Mouse (Mus musculus) MEL (cell line): ENCODE results near the gene Tspan3. TPM values are rescaled to one million over a fixed set of nuclear protein-coding genes. Genes with fewer than 3 reads are reported as not detected.

ENCODE experiments used
- DNase-seq: peaks from one replicate; pipeline ENCODE4 v3.0.0; 2011; ENCODE audit warnings: low read depth, low spot score
- H3K27ac ChIP-seq: 2 replicates; pipeline ENCODE4 v1.5.1; 2012; ENCODE audit warnings: low read depth, mild to moderate bottlenecking, control low read depth, low read length, moderate library complexity; ENCODE audit not compliant: control insufficient read depth
- H3K27me3 ChIP-seq, 2 experiments: fragments of 150-350 bp in 1 of 2; sonication (generic) in 1 of 2; 2 replicates each; pipeline ENCODE4 v1.6.1; 2012; ENCODE audit warnings: low read length in 2 of 2, mild to moderate bottlenecking in 2 of 2, improper control_type of control experiment in 1 of 2, moderate library complexity in 1 of 2; ENCODE audit not compliant: insufficient read depth in 2 of 2, control insufficient read depth in 1 of 2
- H3K36me3 ChIP-seq, 2 experiments: 2 replicates each; pipeline ENCODE4 v1.6.1; 2012 to 2014; ENCODE audit warnings: low read length in 2 of 2, improper control_type of control experiment in 1 of 2, inconsistent platforms in 1 of 2, mild to moderate bottlenecking in 1 of 2; ENCODE audit not compliant: insufficient read depth in 2 of 2, control insufficient read depth in 1 of 2
- H3K4me1 ChIP-seq, 2 experiments: fragments of 150-350 bp in 1 of 2; sonication (generic) in 1 of 2; 2 replicates each; pipeline ENCODE4 v1.6.1; 2012; ENCODE audit warnings: low read length in 2 of 2, improper control_type of control experiment in 1 of 2, mild to moderate bottlenecking in 1 of 2; ENCODE audit not compliant: insufficient read depth in 2 of 2, control insufficient read depth in 1 of 2
- H3K4me3 ChIP-seq, 2 experiments: fragments of 150-350 bp in 1 of 2; sonication (generic) in 1 of 2; 2 replicates each; pipeline ENCODE4 v1.5.1; 2012; ENCODE audit warnings: low read depth in 2 of 2, low read length in 2 of 2, mild to moderate bottlenecking in 2 of 2, moderate library complexity in 2 of 2, control low read depth in 1 of 2, improper control_type of control experiment in 1 of 2; ENCODE audit not compliant: control insufficient read depth in 1 of 2, insufficient read depth in 1 of 2
- H3K79me2 ChIP-seq: 2 replicates; pipeline ENCODE4 v1.6.1; 2012; ENCODE audit warnings: mild to moderate bottlenecking, low read length, moderate library complexity; ENCODE audit not compliant: control insufficient read depth, poor library complexity, insufficient read depth
- H3K9ac ChIP-seq: 2 replicates; pipeline ENCODE4 v1.6.1; 2012; ENCODE audit warnings: low read depth, mild to moderate bottlenecking, control low read depth, low read length, moderate library complexity; ENCODE audit not compliant: control insufficient read depth, poor library complexity, severe bottlenecking
- H3K9me3 ChIP-seq: fragments of 150-350 bp; sonication (generic); replicated peaks from 2 replicates; pipeline ENCODE4 v1.6.1; 2012; ENCODE audit warnings: mild to moderate bottlenecking, low read length, improper control_type of control experiment, moderate library complexity; ENCODE audit not compliant: insufficient read depth
- CHD1 ChIP-seq: IDR thresholded peaks from 2 replicates; pipeline ENCODE4 v1.6.1; 2012; ENCODE audit warnings: low read depth, mild to moderate bottlenecking, inconsistent platforms, low read length, improper control_type of control experiment
- CHD2 ChIP-seq: IDR thresholded peaks from 2 replicates; pipeline ENCODE4 v1.6.1; 2011; ENCODE audit warnings: low read length, improper control_type of control experiment
- ELF1 ChIP-seq: IDR thresholded peaks from 2 replicates; pipeline ENCODE4 v1.6.1; 2014; ENCODE audit warnings: low read depth, mild to moderate bottlenecking, inconsistent platforms, low read length, improper control_type of control experiment, moderate library complexity
- ETS1 ChIP-seq: IDR thresholded peaks from 2 replicates; pipeline ENCODE4 v1.6.1; 2012; ENCODE audit warnings: low read depth, mild to moderate bottlenecking, inconsistent platforms, low read length, improper control_type of control experiment, moderate library complexity
- GATA1 ChIP-seq: IDR thresholded peaks from 2 replicates; pipeline ENCODE4 v1.6.1; 2011; ENCODE audit warnings: low read depth, low read length, improper control_type of control experiment
- JUND ChIP-seq: IDR thresholded peaks from 2 replicates; pipeline ENCODE4 v1.6.1; 2011; ENCODE audit warnings: low read depth, mild to moderate bottlenecking, improper control_type of control experiment, low read length
- KAT2A ChIP-seq: conservative IDR thresholded peaks from 2 replicates; pipeline ENCODE4 v1.6.1; 2012; ENCODE audit warnings: low read depth, low read length, improper control_type of control experiment, inconsistent platforms
- MAFK ChIP-seq: IDR thresholded peaks from 2 replicates; pipeline ENCODE4 v1.6.1; 2011; ENCODE audit warnings: low read depth, mild to moderate bottlenecking, low read length, improper control_type of control experiment, borderline replicate concordance
- MEF2A ChIP-seq: IDR thresholded peaks from 2 replicates; pipeline ENCODE4 v1.6.1; 2014; ENCODE audit warnings: low read depth, mild to moderate bottlenecking, inconsistent platforms, low read length, improper control_type of control experiment; ENCODE audit not compliant: poor library complexity, insufficient replicate concordance, severe bottlenecking; ENCODE audit errors: extremely low read depth
- MXI1 ChIP-seq: IDR thresholded peaks from 2 replicates; pipeline ENCODE4 v1.6.1; 2011; ENCODE audit warnings: mild to moderate bottlenecking, low read depth, low read length, improper control_type of control experiment
- MYB ChIP-seq: IDR thresholded peaks from 2 replicates; pipeline ENCODE4 v1.6.1; 2011; ENCODE audit warnings: mild to moderate bottlenecking, low read depth, low read length, improper control_type of control experiment
- MYC ChIP-seq: IDR thresholded peaks from 2 replicates; pipeline ENCODE4 v1.6.1; 2011; ENCODE audit warnings: low read depth, mild to moderate bottlenecking, low read length, improper control_type of control experiment, moderate library complexity
- NELFE ChIP-seq: IDR thresholded peaks from 2 replicates; pipeline ENCODE4 v1.6.1; 2011; ENCODE audit warnings: low read depth, low read length, improper control_type of control experiment
- NRF1 ChIP-seq: IDR thresholded peaks from 2 replicates; pipeline ENCODE4 v1.6.1; 2014; ENCODE audit warnings: low read depth, mild to moderate bottlenecking, inconsistent platforms, low read length, improper control_type of control experiment, moderate library complexity; ENCODE audit not compliant: poor library complexity, insufficient read depth, severe bottlenecking
- POLR2AphosphoS5 ChIP-seq: IDR thresholded peaks from 2 replicates; pipeline ENCODE4 v1.6.1; 2012; ENCODE audit warnings: low read depth, borderline replicate concordance, mild to moderate bottlenecking, inconsistent platforms, low read length, moderate library complexity, mixed read lengths
- RCOR1 ChIP-seq: IDR thresholded peaks from 2 replicates; pipeline ENCODE4 v1.6.1; 2012; ENCODE audit warnings: low read depth, mild to moderate bottlenecking, inconsistent platforms, low read length, improper control_type of control experiment
- SIN3A ChIP-seq: IDR thresholded peaks from 2 replicates; pipeline ENCODE4 v1.6.1; 2012; ENCODE audit warnings: low read length, improper control_type of control experiment, inconsistent platforms
- SMC3 ChIP-seq: IDR thresholded peaks from 2 replicates; pipeline ENCODE4 v1.6.1; 2011; ENCODE audit warnings: low read depth, low read length, improper control_type of control experiment
- TAL1 ChIP-seq: IDR thresholded peaks from 2 replicates; pipeline ENCODE4 v1.6.1; 2012; ENCODE audit warnings: mild to moderate bottlenecking, inconsistent platforms, low read length, moderate library complexity, mixed read lengths
- TBP ChIP-seq: IDR thresholded peaks from 2 replicates; pipeline ENCODE4 v1.8.0; 2011; ENCODE audit warnings: low read depth, low read length, improper control_type of control experiment
- TCF12 ChIP-seq: IDR thresholded peaks from 2 replicates; pipeline ENCODE4 v1.6.1; 2014; ENCODE audit warnings: low read depth, mild to moderate bottlenecking, inconsistent platforms, low read length, improper control_type of control experiment, moderate library complexity
- UBTF ChIP-seq: IDR thresholded peaks from 2 replicates; pipeline ENCODE4 v1.6.1; 2012; ENCODE audit warnings: low read depth, mild to moderate bottlenecking, inconsistent platforms, low read length, improper control_type of control experiment, moderate library complexity, borderline replicate concordance; ENCODE audit not compliant: insufficient read depth
- USF2 ChIP-seq, 2 experiments: IDR thresholded peaks; 2 replicates each; pipeline ENCODE4 v1.6.1; 2011 to 2012; ENCODE audit warnings: improper control_type of control experiment in 2 of 2, low read length in 2 of 2, borderline replicate concordance in 1 of 2, inconsistent platforms in 1 of 2, low read depth in 1 of 2, mild to moderate bottlenecking in 1 of 2; ENCODE audit not compliant: insufficient read depth in 1 of 2
- ZKSCAN1 ChIP-seq: IDR thresholded peaks from 2 replicates; pipeline ENCODE4 v1.6.1; 2012; ENCODE audit warnings: low read depth, mild to moderate bottlenecking, inconsistent platforms, low read length, improper control_type of control experiment, moderate library complexity
- ZNF384 ChIP-seq: IDR thresholded peaks from 2 replicates; pipeline ENCODE4 v1.6.1; 2012; ENCODE audit warnings: low read depth, mild to moderate bottlenecking, inconsistent platforms, low read length, improper control_type of control experiment
- polyA plus RNA-seq, 2 experiments: library from polyadenylated mRNA; stranded (reverse) in 1 of 2; unstranded in 1 of 2; fragments of >175 nt in 1 of 2; fragments of >200 nt in 1 of 2; gene quantifications; 2 replicates each; pipeline versions ENCODE4 v1.2.1 to v1.2.4; 2012; ENCODE audit warnings: low replicate concordance in 2 of 2, low read depth in 1 of 2; ENCODE audit not compliant: insufficient read length in 2 of 2, insufficient read depth in 1 of 2, missing spikeins in 1 of 2
- total RNA-seq: library from RNA; depleted of rRNA; stranded (reverse); fragments of 300-350 nt; gene quantifications from 2 replicates; pipeline ENCODE4 v1.2.3, GENCODE M21; 2012

Gene Tspan3
- total and polyA plus RNA-seq, 3 experiments = 49.5 to 87.3 (median 62.6) TPM

GRCm38 (mm10) chr9:56124561-56124960, 40.7 kb downstream of the Tspan3 start:
- Histone ChIP-seq H3K79me2 (no peaks in the 10 kb centered on the region), H3K9ac (no peak overlapping the region), H3K4me1 (peaks cover 0 to 5% of the 10 kb centered on the region in 2 experiments; a peak in 2 of 4 replicates), H3K36me3 (no peaks in the 10 kb centered on the region), H3K4me3 (no peak overlapping the region), H3K27ac (no peak overlapping the region), H3K27me3 (no peaks in the 10 kb centered on the region), H3K9me3 (no peaks in the 10 kb centered on the region)
- no peak for TF ChIP-seq CHD1
- no peak for TF ChIP-seq SIN3A
- no peak for TF ChIP-seq SMC3
- TF ChIP-seq USF2 (IDR thresholded peaks at IDR 0.05; ENCODE audit: borderline replicate concordance in 1 of 2, insufficient read depth in 1 of 2, low read depth in 1 of 2, low read length in 2 of 2) = no peak
- no peak for TF ChIP-seq UBTF
- TF ChIP-seq TCF12 = no peak
- no peak for TF ChIP-seq RCOR1
- TF ChIP-seq CHD2 = no peak
- TF ChIP-seq ZKSCAN1 = no peak
- TF ChIP-seq MXI1 = no peak
- no peak for DNase-seq

- Histone ChIP-seq H3K9ac (no peak overlapping the region), H3K4me1 (peaks cover 0 to 5% of the 10 kb centered on the region in 2 experiments; a peak in 2 of 4 replicates), H3K4me3 (no peak overlapping the region), H3K79me2 (no peaks in the 10 kb centered on the region), H3K9me3 (no peaks in the 10 kb centered on the region), H3K36me3 (no peaks in the 10 kb centered on the region), H3K27ac (no peak overlapping the region), H3K27me3 (no peaks in the 10 kb centered on the region)
- no peak for DNase-seq
- TF ChIP-seq TAL1 (no peak), USF2 (IDR thresholded peaks at IDR 0.05; ENCODE audit: borderline replicate concordance in 1 of 2, insufficient read depth in 1 of 2, low read depth in 1 of 2, low read length in 2 of 2) (no peak), MYC (no peak), JUND (no peak), SMC3 (no peak), ELF1 (no peak), MYB (no peak), POLR2AphosphoS5 (no peak), NRF1 (no peak), MXI1 (no peak), ETS1 (no peak), ZKSCAN1 (no peak), ZNF384 (no peak), TBP (no peak), MAFK (no peak), CHD2 (no peak), MEF2A (no peak), NELFE (no peak), KAT2A (no peak), GATA1 (no peak)
Observed at GRCm38 (mm10) chr9:56123613-56124012, 41.7 kb downstream of the Tspan3 start.
